Mouse (Mus musculus): ENCODE results near the gene Wdr43.
"Not testable (repeated sequence)": the region's sequence is repeated elsewhere in the genome, so short reads cannot be mapped to it uniquely, and the experiment has no call there.

Wdr43 gene

DNA sequence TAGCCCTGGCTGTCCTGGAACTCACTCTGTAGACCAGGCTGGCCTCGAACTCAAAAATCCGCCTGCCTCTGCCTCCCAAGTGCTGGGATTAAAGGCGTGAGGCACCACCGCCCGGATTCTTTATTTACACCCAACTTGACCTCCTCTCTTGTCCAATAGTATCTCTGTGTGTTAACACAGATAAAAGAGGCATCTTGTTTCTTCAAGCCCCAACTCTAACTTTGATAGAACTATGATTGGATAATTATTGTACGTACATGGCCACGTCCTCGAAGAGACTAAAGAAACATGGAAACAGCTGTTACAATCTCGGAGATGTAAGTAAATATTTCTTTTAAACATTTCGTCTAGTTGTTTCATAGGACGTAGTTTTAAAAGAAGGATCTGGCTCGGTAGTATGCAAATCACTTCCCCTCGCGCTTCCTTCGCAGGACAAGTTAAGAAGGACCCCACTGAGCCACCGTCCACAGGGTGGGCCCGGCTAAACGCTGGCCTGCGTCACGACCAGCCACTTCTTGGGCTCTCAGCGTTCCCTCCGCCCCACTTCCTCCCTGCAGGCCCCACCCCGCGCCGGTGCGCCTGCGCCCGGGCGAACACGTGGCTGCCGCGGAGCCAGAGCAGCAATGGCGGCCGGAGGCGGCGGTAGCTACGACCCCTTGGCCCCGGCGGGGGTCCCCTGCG is at the start of gene Wdr43:
Wdr43 (plus strand) TSS at position 258 of the 681 bp plus-strand sequence.
- DNase-seq (ENCODE audit: low spot score) = peak; percentile 96

DNA sequence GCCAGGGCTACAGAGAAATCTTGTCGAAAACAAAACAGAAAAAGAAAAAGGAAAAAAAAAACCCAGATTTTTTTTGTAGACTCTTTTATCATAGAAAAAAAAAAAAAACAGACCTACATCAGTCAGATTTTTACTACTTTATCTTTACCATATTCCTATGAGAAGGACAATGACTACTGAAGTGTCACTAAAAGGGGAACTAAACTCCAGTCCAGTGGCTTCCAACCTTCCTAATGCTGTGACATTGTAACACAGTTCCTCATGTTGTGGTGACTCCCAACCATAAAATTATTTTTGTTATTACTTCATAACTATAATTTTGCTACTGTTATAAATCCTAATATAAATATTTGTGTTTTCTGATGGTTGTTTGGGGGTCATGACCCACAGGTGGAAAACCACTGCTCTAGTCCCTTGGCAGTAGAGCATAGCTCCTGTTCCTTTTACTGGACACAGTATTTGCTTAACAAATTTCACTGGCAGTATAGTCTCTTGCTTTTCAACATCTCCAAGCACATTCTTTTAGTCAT is 36.5 kb upstream of the Wdr43 start:
- DNase-seq (ENCODE audit: low spot score) = no peak

DNA sequence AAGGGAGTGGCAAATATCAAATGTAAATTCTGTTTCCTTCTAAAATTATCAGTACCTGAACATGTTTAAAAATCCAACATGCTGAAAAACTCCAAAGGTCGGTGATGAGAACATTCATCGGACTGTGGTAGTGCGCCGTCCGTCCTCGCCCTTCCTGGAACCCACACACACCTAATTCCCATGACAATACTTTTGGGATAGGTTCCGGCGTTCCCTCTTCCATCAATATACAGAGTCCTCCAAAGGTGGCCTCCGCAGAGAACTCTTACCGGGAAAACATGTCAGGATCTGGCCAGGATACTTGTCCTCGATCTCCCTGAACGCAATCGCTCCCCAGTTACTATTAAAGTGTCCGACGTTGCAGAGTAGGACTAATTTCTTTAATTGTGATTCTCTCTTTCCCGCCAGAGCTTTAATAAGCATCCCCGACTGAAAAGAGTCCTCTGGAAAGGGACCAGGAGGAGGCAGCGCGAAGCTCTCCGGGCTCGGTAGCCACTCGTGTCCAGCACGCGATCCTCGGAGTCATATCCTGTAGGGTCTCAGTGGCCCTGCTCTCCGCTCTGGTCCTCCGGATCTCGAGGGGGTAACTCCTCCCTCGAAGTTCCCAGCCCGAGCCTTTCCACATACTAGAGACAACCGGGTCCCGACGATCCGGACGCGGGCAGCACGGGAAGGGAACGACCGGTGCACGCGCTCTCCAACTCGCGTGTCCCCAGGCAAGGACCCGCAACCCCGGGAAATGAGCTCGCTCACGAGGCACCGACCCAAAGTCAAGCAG is 17.6 kb upstream of the Wdr43 start:
- no peak for DNase-seq (ENCODE audit: low spot score)

DNA sequence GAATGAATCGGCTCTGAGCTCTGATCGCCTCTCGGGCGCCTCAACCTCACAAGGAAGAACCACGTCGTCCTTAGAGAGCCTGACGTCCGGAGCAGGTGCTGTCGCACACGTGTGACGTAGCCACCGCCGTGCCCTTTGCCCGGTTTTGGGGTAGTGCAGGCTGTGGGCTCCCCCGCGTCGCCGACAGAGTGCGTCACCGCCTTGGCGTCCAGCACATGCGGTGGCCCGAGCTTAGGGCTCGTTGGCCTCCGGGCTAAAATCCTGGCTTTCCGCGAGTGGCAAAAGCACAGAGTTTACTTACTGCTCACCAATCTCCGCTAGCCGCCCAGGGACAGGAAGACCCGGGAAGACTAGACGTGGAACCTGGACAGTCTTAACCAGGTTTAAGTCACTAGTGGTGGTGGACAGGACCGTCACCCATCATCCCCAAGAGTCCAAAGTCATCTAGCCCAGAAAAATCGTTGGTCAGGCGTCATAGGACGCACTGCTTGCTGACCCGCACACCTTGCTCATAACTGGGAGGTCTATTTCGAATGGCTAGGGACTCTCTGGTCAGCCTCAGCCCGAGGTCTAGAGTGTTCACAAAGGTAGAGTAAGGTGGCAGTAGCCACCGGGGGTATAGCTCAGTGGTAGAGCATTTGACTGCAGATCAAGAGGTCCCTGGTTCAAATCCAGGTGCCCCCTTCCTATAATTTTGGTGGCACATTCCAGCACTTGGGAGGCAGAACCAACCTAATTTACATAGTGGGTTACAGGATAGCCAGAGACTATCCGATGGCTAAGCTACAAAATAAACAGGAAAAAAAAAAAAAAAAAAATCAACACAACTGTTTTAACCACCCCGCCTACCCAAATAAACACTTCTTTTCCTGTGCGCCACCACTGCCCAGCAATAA is 16.8 kb upstream of the Wdr43 start:
- peak; percentile 88 for DNase-seq (ENCODE audit: low spot score)

DNA sequence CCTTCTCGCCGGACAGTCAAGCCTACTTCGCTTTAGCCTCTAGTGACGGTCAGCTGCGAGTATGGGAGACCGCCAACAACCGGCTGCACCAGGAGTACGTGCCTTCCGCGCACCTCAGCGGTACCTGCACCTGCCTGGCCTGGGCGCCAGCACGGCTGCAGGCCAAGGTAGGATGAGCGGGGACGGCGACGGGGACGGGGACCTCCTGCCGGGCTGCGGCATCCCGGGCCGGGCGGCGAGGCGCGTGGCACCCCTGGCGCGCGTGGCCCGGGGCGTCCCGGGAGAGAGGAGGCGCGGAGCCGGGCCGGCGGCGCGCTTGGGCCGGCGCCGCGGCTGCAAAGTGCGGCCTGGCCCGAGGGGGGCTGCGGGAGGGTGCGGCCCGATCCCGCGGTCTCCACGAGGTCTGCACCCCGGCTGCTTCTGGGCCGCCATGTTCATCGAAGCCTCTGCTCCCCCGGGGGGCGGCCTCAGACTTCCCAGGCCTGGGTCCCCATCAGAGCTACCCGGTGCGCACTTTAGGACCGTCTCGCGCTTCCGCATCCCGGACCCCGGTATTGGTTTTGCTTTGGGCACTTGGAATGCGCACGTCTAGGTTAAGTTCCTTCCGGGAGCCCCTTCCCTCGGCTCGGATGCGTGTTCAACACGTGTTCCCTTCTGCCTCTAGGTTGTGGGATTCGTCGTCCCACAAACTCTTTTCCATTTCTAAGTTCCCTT is 781 bp downstream of the Wdr43 start:
- peak; percentile 18 for DNase-seq (ENCODE audit: low spot score)

DNA sequence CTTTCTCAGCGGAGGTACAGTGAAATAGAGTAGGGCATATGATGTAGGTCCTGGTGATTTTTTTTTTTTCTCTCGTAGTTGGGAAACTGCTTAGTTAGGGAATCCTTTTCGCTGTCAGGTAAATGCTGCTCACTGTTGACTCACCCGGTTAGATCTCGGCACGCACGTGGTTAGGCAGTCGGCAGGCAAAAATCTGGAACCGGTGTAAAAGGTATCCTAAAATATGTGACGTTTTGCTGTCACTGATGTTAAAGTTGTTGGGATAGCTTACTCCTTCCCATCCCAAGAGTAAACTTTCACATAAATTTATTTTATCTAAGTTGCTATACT is 1.3 kb downstream of the Wdr43 start:
- DNase-seq (ENCODE audit: low spot score) = no peak

DNA sequence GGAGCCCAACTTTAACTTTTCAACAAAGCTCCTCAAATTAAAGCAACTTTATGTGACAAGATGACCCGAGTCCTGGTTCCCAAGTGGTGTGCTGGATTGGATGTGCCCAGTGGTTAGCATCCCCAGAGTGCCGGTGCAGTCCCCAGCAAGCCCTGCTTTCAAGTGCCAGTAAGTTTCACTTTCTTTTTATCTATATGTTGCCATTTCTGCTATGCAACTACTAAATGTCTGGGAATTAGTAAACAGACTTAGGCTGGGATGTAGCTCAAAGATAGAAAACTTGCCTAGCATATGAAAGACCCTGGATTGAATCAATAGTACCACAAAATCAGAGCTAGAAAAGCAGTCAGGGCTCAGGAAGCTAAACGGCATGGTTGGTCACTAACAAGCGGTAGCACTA is 2.3 kb downstream of the Wdr43 start:
- DNase-seq (ENCODE audit: low spot score) = no peak

DNA sequence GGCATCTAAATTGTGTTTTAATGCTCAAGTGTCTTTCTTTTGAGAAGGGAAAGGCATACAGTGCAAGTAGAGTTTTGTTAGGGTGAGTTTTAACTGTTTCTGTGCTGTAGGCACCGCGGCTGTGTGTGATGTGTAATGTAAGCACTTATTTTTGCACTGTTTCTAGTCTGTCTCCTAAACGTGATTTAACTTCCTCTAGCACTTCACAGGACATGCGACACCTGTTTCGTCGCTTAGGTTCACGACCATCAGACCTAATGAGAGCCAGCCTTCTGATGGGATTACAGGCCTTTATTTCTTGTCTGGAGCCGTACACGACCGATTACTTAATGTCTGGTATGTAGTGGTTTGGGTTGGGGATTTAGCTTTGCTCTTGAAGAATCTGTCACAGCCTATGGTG is 16.1 kb downstream of the Wdr43 start:
- DNase-seq (ENCODE audit: low spot score) = no peak

DNA sequence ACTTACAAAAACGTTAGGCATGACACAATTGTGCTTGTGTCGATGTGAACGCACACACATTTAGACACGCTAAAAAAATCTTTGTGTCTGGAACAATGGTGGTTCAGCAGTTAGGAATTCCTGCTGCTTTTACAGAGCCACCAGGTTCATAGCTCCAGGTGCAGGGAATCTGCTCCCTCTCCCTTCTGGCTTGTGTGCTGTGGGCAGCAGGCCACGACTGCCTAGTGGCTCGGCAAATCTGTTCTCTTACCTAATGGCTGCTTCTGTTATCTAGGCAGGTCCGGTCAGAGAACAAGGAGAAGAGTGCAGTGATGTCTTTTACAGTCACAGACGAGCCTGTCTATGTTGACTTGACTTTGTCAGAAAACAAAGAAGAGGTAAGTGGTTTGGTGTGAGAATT is 17.7 kb downstream of the Wdr43 start:
- no peak for DNase-seq (ENCODE audit: low spot score)

DNA sequence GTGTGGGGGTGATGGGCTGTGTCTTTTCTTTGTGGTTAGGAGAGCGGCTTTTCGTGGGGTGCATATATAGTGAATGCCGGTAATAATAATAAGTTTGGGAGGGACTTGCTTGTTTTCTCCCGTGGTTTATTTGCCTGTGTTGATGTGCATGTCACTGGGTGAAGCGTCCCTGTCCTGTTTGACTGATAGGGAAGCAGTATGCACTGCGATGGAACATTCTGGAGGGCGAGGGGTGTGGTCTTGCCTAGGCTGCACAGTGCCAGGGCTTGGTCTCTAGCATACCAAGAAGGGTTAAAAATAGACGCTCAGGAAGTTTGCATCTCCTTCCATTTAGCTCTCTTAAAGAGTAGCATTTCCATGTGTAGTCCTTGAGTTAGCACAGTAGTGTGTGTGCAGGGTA is 21.1 kb downstream of the Wdr43 start:
- DNase-seq (ENCODE audit: low spot score) = no peak

DNA sequence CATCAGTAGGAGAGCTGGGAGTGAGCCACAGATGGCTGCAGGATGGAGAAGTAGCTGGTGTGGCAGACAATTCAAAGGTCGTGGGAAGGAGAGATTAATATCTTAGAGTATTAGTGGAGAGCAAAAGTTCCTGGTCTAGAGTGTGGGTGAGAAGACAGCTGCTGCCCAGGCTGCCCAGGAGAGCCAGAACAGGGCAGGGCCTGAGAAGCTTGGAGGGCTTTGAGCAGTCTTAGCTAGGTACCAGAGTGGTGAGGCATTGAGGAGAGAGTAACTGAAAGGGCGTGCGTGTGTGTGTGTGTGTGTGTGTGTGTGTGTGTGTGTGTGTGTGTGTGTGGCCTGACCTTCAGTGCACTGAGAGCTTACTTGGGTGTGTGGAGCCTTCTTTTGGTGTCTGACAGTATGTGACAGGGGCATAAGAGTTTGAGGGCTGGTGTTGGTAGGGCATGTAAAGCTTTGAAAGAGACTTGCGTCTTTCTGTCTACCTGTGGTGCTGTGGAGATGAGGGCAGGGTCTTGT is 22.1 kb downstream of the Wdr43 start:
- DNase-seq (ENCODE audit: low spot score) = no peak

DNA sequence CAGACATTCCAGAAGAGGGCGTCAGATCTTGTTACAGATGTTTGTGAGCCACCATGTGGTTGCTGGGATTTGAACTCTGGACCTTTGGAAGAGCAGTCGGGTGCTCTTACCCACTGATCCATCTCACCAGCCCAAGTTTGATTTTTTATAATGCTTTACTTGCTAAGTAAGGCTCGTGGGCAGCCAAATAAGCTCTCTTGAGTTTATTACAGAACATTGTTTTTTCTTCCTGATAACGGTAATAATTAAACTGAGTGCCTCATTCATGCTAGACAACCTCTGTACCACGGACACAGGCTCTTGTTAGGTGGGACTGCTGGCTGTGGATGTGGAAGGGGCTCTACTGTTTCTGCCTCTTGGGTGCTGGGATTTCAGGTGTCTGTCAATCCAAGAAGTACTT is 23.4 kb downstream of the Wdr43 start:
- DNase-seq (ENCODE audit: low spot score) = not testable (repeated sequence)

DNA sequence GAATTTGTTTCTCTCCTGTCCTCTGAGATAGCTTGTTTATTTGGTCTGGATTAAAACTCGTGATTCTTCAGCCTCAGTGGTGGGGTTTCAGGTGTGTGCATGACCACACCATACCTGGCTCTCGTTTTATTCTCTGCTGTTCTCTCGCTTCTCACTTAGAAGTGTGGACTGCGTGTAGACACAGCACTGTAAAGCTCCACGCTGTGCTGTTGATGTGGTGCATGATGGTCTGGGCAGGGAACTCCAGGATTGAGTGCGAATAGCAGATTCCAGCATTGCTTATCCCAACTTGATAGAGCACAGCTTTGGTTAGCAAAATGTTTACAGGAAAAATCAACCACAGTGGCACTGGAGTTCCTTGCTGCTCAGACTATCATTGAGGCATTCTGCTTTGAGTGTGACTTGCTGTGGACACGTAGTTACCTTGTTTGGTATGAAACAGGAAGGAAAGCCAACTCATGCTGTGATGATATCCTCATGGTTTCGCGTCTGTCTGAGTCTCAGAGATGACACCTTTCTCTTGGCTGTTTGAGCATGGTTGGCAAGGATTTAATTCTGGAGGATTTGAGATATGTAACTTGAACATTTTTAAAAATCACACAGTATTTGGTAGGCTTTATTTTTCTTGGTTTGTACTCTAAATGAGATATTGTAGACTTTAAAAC is 24.9 kb downstream of the Wdr43 start:
- no peak for DNase-seq (ENCODE audit: low spot score)

DNA sequence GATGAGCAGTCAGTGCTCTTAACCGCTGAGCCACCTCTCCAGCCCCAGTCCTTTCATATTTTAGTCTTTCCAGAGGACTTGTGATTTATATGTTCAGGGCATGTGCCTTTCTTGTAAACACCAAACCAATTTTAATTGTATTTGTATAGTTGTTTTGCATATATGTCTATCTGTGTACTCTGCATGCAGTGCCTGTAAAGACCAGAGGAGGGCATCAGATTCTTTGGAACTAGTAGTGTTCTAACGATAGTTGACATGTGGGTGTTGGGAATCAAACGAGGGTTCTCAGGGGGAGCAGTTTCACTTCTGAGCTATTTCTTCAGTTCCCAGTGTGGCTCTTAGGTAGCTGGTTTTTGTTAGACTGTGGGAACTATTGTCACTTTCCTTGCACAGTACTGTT is 26.5 kb downstream of the Wdr43 start:
- DNase-seq (ENCODE audit: low spot score) = no peak

DNA sequence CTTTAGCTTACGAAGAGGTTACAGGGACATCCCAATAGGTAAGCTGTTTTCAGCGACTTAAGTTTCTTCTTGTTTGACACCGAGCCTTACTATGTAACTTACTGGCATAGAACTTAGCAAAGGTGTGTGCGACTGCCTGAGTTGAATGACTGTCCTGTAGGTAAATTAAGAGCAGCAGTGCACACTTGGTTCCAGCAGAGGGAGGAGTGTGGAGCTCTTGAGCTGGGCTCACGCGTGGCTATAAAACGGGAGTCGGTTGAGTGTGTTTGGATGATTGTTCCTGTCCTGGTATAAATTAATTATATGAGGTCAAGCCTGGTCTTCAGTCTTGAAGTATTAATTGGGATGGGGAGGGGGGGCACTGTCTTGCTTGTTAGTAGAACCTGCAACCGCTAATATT is 34.3 kb downstream of the Wdr43 start:
- DNase-seq (ENCODE audit: low spot score) = no peak

DNA sequence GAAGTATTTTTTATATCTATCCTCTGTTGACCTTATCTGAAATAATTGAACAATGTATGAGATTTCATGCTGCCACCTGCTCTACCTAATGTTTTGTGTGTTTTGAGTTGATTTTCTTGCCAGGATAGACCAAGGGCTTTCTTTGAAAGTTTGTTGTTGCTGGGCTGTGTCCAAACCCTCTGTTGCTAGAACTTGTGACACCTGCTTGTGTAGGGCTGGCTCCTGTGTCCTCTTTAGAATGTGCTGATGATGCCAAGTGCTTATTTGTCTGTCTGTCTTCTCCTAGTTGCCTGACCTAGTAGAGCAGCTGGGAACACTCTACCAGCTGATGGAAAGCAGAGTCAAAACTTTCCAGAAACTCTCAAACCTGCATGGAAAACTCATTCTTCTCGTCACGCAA is 36.8 kb downstream of the Wdr43 start:
- no peak for DNase-seq (ENCODE audit: low spot score)

DNA sequence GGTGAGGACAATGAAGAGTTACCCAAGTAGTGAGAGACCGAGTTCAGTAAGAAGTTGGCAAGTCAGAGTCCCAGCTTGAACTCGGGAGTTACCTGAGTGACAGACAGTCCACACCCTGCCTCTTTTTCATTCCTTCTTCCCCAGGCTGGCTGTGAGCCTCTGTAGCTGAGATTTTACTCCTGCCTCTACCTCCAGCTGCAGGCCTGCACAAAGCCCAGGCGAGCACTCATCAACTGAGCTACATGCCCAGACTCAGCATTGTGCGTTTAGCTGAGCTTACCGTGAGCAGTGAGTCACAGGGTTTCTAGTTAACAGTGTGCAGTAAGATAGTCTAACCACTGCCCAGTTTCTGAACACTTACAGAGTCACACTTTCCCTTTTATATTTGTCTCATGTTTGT is 37.2 kb downstream of the Wdr43 start:
- no peak for DNase-seq (ENCODE audit: low spot score)

DNA sequence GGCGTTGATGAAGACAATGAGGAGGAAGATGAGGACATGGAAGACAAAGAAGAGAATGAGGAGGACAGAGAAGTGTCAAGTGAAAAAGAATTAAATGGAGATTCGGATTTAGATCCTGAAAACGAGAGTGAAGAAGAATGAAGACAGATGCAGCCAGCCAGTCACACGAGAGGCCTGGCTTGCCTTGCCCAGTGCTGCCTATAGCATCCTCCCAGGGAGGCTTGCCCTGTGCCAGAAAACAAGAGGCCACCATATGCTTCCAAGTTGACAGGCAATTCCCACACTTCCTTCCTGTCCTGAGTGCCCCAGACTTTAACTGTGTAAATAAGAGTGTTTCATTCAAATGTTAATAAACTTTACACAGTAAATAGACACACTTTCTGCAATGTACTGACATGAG is 41.8 kb downstream of the Wdr43 start:
- no peak for DNase-seq (ENCODE audit: low spot score)

DNA sequence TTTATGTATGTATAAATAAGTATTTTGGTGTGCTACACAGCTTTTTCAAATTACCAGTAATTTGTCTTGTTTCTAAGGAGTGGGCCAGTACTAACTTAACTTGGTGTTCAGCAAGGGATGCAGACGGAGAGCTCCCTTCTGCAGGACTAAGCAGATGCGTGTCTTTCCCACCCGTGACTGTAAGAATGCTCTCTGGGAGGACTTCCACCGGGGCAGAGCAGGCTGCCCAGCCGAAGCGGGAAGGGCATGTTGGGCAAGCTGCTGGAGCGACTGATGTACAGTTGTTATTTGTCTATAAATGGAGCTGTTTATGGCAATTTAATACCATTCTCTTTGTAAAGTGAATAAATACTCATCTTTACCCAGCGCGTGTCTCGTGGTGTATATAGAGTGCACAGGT is 43.0 kb downstream of the Wdr43 start:
- DNase-seq (ENCODE audit: low spot score) = no peak

DNA sequence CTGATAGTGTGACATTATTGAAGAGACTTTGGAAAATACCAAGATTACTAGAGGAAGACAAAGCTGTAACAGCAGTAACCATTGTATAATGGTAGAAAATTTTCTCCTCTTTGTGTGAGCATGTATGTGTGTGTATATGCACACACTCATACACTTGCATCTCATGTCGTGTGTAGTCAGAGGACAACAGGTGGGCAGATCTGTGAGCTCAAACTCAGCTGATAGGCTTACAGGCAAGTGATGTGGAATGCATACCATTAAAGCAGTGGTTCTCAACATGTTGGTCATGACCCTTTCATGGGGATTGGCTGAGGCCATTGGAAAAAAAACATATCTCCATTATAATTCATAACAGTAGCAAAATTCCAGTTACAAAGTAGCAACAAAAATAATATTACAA is 44.7 kb downstream of the Wdr43 start:
- DNase-seq (ENCODE audit: low spot score) = no peak

DNA sequence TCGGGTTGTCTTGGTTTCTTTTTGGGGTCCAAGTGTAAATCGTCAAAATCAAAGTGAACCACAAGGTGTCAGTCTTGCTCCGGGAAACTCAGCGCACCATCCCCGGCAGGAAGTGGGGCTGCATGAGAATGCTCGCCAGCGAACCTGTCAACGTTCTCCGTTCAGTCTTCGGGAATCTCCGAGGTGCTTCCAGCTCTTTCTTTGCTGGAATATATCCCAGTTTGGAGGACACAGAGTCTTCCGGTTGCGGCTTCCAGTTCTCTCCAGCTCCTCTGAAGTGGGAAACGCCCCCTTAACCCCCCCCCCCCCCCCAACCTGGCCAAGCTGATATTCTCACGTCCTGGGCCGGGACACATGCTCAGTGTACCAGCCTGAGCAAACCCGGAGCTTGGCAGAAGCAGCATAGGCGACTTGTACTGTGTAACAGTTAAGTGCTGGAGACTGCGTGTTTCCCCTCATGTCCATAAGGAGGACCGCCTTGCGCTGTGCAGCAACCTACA is 47.1 kb downstream of the Wdr43 start:
- DNase-seq (ENCODE audit: low spot score) = peak; percentile 89
